Mouse (Mus musculus): Measurements from ENCODE around the gene Lrrc3b. TPM values are rescaled to one million over a fixed set of nuclear protein-coding genes. Genes with fewer than 3 reads are reported as not detected.

Gene Lrrc3b
- polyA plus RNA-seq, 1 experiment from 2014 or later: 3.7 TPM

DNA sequence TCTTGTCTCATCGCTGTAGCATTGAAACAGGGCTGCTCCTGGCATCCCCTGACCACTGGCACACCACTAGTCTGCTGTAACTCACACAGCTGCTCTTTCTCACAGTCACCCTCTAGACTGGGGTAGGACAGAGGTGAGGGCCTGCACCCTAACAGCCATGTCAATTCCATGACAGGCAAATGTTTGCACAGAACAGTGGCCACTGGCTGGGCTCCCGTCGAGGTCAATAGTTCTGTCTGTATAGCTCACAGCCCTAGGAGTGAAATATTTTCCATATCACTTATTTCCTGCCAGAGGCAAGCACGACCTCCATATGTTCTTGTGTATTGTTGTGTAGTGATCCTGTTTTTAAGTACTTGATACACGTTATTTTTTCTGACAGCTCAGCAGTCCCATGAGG, 54.3 kb downstream of the Lrrc3b start:
- Histone ChIP-seq H3K9ac (no peak overlapping the region), H3K9me3 (replicated peaks) (no peaks in the 10 kb centered on the region), H3K27ac (replicated peaks) (no peak overlapping the region), H3K4me1 (no peaks in the 10 kb centered on the region), H3K4me2 (replicated peaks) (no peak overlapping the region), H3K27me3 (no peaks in the 10 kb centered on the region), H3K36me3 (no peaks in the 10 kb centered on the region), H3K4me3 (replicated peaks) (no peak overlapping the region)
- no peak for ATAC-seq (ENCODE audit: insufficient number of reproducible peaks, low FRiP score, low TSS enrichment, low read depth)
- WGBS: 66% methylated on average over 5 of the region's 5 CpGs

DNA sequence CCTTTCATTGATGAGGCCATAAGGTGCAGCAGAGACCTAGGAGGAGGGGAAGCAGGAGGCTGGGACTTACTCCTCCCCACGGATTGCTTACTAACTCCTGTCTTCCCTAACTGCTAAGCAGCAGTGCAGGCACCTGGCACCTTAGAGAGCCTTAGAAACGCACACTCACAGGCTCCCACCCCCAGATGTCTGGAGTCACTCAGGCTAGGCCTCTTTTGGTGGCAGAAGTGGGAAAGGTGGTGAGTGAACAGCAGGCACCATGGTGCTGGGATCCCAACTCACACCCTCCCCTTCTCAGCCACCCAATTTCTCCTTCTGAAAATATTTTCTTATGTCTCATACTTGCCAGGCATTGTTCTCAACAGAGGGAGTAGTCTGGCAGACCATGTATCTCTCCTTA, 55.7 kb downstream of the Lrrc3b start:
- no peaks in the 10 kb centered on the region for H3K4me1 ChIP-seq

DNA sequence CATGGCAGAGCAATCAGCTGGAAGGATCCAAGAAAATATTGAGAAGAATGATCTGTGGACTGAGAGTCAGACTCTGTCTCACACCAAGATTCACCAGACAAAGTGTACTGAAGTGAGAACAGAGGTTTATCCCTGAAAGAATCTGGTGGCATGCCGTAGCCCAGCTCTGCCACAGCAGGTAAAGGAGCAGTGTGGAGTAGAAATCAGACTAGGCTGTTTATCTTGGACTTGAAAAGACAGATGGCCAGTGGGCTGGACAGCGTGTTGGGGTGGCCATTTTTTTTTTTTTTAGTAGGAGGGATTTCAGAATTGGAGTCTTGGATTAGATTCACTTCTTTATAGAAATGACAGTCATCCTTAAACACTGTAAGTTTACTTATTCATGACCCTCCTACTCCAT, 61.4 kb downstream of the Lrrc3b start:
- H3K9ac ChIP-seq: no peak overlapping the region
- no peaks in the 10 kb centered on the region for H3K27me3 ChIP-seq
- H3K4me1 ChIP-seq: no peaks in the 10 kb centered on the region
- no peaks in the 10 kb centered on the region for H3K36me3 ChIP-seq
- 79% methylated on average over 2 of the region's 2 CpGs for WGBS
- no peak overlapping the region for H3K27ac ChIP-seq (replicated peaks)
- H3K4me3 ChIP-seq (replicated peaks): no peak overlapping the region
- H3K4me2 ChIP-seq (replicated peaks): no peak overlapping the region
- ATAC-seq (ENCODE audit: insufficient number of reproducible peaks, low FRiP score, low TSS enrichment, low read depth): no peak
- H3K9me3 ChIP-seq (replicated peaks): no peaks in the 10 kb centered on the region

More for the DNA sequence above, 55.7 kb downstream of the Lrrc3b start:
- no peaks in the 10 kb centered on the region for H3K36me3 ChIP-seq
- H3K9ac ChIP-seq: no peak overlapping the region
- no peaks in the 10 kb centered on the region for H3K27me3 ChIP-seq
- H3K4me3 ChIP-seq (replicated peaks): no peak overlapping the region
- no peak overlapping the region for H3K4me2 ChIP-seq (replicated peaks)
- WGBS: 55% methylated on average over 2 of the region's 2 CpGs
- no peaks in the 10 kb centered on the region for H3K9me3 ChIP-seq (replicated peaks)
- no peak overlapping the region for H3K27ac ChIP-seq (replicated peaks)
- no peak for ATAC-seq (ENCODE audit: insufficient number of reproducible peaks, low FRiP score, low TSS enrichment, low read depth)

DNA sequence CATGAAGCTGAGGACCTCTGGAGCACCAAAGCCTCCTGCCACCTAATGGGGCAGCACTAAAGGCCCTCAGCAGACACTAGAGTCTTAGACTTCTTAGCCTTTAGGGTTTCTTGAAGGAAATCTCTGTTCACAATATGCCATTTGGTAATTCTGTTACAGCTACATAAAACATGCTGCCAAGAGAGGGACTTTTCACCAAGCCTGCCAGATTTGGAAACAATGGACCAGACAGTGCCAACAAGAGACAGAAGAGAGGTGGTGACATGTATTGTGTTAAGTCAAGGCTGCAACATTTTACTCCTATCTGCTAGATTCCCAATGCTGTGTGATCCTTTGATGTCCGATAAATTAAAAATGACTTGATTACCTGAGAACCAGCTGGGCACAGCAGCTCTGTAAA, 62.0 kb downstream of the Lrrc3b start:
- Histone ChIP-seq H3K27me3 (no peaks in the 10 kb centered on the region), H3K4me3 (replicated peaks) (no peak overlapping the region), H3K4me1 (no peaks in the 10 kb centered on the region), H3K27ac (replicated peaks) (no peak overlapping the region), H3K9me3 (replicated peaks) (no peaks in the 10 kb centered on the region), H3K9ac (no peak overlapping the region), H3K36me3 (no peaks in the 10 kb centered on the region), H3K4me2 (replicated peaks) (no peak overlapping the region)
- no peak for ATAC-seq (ENCODE audit: insufficient number of reproducible peaks, low FRiP score, low TSS enrichment, low read depth)
- 94% methylated on average over 1 of the region's 1 CpGs for WGBS

DNA sequence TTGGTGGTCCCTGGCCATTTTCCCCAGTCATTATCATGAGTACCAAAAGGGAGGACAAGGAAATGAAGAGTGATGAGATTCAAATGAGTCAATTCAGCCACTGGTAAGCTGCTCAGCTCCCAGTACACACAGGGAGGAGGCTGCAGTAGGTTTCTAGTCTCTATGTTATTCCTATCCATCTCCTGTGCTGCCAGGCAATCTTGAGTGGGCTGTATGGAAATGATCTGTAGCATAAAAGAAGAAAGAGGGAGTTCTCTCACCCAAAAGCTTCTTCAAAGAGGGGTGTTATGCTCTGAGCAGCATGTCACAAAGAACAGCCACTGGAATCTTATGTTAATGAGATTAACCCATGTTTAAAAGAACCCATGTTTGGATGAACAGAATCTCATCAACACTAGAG, 64.5 kb downstream of the Lrrc3b start:
- Histone ChIP-seq H3K4me3 (replicated peaks) (no peak overlapping the region), H3K27ac (replicated peaks) (no peak overlapping the region), H3K9ac (no peak overlapping the region), H3K9me3 (replicated peaks) (no peaks in the 10 kb centered on the region), H3K4me2 (replicated peaks) (no peak overlapping the region), H3K27me3 (no peaks in the 10 kb centered on the region), H3K36me3 (no peaks in the 10 kb centered on the region), H3K4me1 (no peaks in the 10 kb centered on the region)
- no peak for ATAC-seq (ENCODE audit: insufficient number of reproducible peaks, low FRiP score, low TSS enrichment, low read depth)

DNA sequence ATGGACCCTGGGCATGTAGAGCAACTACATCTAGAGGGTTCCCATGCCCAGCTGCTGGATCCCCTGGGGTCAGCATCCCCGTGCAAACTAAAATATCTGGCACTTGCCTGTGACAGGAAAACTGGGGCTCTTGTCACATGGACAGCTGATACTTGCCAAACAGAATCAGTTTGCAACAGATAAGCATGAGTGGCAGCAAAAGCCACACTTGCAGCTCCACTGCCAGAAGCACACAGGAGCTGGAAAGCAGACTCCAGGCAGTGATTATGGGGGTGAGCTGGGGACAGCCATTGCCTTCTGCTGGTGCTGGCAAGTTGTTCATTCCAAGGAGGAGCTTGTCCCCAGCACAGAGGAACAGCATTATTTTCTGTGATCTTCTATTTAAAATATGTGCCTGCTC, 65.8 kb downstream of the Lrrc3b start:
- no peak overlapping the region for H3K4me3 ChIP-seq (replicated peaks)
- H3K4me1 ChIP-seq: no peaks in the 10 kb centered on the region
- no peaks in the 10 kb centered on the region for H3K9me3 ChIP-seq (replicated peaks)
- WGBS: 69% methylated on average over 1 of the region's 1 CpGs
- no peak overlapping the region for H3K27ac ChIP-seq (replicated peaks)
- H3K36me3 ChIP-seq: no peaks in the 10 kb centered on the region
- H3K27me3 ChIP-seq: no peaks in the 10 kb centered on the region
- ATAC-seq (ENCODE audit: insufficient number of reproducible peaks, low FRiP score, low TSS enrichment, low read depth): no peak
- no peak overlapping the region for H3K4me2 ChIP-seq (replicated peaks)
- no peak overlapping the region for H3K9ac ChIP-seq

DNA sequence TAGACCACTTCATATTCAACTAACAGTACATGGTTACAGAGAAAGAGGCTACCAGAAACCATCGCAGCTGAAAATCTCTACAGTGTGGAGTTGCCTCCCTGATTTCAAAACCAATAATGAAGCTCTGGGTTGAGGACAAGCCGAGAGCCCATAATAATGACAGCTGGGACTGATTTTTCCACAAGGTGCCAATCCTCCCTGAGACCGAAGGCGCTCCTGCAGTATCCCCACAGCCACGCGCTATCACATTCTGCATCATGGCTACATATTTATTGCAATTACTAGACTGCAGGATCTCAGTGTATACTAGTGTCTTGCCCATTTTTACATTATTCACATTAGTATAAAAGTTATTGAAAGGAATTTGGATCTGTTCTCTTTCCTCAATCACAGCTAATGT, 73.7 kb downstream of the Lrrc3b start:
- Histone ChIP-seq H3K27ac (replicated peaks) (no peak overlapping the region), H3K4me2 (replicated peaks) (no peak overlapping the region), H3K36me3 (no peaks in the 10 kb centered on the region), H3K9me3 (replicated peaks) (no peaks in the 10 kb centered on the region), H3K9ac (no peak overlapping the region), H3K27me3 (no peaks in the 10 kb centered on the region), H3K4me3 (replicated peaks) (no peak overlapping the region), H3K4me1 (no peaks in the 10 kb centered on the region)
- 84% methylated on average over 6 of the region's 6 CpGs for WGBS
- no peak for ATAC-seq (ENCODE audit: insufficient number of reproducible peaks, low FRiP score, low TSS enrichment, low read depth)

DNA sequence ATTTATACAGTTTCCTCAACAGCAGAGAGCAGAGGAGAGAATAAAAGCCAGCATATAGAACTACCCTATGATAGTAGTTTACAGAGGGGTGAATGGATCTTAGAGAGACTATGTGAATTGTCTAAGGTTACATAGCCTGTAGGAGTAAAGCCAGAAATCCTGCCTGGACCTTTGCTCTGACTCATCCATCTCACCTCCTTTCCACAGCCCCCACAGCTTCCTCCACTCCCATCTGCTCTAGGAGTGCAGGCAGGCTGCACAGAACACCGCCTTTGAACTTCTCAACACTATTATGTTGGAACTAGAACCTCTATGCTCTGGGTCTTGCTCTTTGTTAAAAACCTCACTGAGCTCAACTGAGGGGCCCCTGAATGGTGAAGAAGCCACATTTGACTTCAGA, 78.9 kb downstream of the Lrrc3b start:
- Histone ChIP-seq H3K4me3 (replicated peaks) (no peak overlapping the region), H3K27me3 (no peaks in the 10 kb centered on the region), H3K9me3 (replicated peaks) (no peaks in the 10 kb centered on the region), H3K4me2 (replicated peaks) (no peak overlapping the region), H3K4me1 (no peaks in the 10 kb centered on the region), H3K36me3 (no peaks in the 10 kb centered on the region), H3K9ac (no peak overlapping the region), H3K27ac (replicated peaks) (no peak overlapping the region)
- WGBS: 92% methylated on average over 1 of the region's 1 CpGs
- no peak for ATAC-seq (ENCODE audit: insufficient number of reproducible peaks, low FRiP score, low TSS enrichment, low read depth)

DNA sequence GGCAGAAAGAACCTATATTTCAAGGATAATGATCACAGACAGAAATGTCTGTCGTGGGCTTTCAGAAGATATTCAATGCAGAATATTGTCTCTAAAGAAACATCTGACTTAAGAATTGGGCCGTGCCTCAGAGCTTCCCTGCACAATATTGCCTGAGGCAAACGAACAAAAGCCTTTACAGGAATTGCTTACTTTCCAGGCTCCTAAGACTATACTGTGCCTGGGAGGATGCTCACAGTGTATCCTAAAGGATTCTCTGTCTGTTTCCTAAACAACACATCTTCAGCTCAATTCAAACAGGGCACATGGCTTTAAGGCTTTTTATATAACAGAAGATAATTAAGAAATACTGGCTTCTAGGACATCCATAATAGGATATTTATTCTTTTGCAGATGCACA, 79.7 kb downstream of the Lrrc3b start:
- no peak overlapping the region for H3K27ac ChIP-seq (replicated peaks)
- H3K9ac ChIP-seq: no peak overlapping the region
- no peak overlapping the region for H3K4me2 ChIP-seq (replicated peaks)
- WGBS: 45% methylated on average over 3 of the region's 3 CpGs
- no peak for ATAC-seq (ENCODE audit: insufficient number of reproducible peaks, low FRiP score, low TSS enrichment, low read depth)
- H3K9me3 ChIP-seq (replicated peaks): no peaks in the 10 kb centered on the region
- no peak overlapping the region for H3K4me3 ChIP-seq (replicated peaks)
- H3K27me3 ChIP-seq: no peaks in the 10 kb centered on the region
- no peaks in the 10 kb centered on the region for H3K36me3 ChIP-seq
- no peaks in the 10 kb centered on the region for H3K4me1 ChIP-seq

DNA sequence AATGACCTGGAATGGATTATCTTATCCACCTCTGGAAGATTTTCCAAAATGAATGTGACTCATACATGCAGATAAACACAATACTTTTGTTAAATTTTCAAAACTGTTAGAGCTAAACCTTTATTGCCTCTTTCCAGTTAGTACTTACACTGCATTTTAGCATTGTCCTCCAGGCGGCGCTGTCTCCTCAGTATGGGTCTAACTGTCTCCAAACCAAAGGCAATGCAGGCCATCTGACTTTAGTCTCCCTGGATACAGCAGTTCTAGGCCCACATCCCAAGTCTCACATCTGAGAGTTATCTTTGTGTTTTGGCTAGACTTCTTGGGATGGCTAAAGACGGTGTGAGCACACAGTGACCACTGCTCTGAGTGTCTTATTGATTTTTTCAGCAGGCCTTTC, 83.3 kb downstream of the Lrrc3b start:
- H3K4me2 ChIP-seq (replicated peaks): no peak overlapping the region
- H3K9me3 ChIP-seq (replicated peaks): no peaks in the 10 kb centered on the region
- no peaks in the 10 kb centered on the region for H3K36me3 ChIP-seq
- no peak for ATAC-seq (ENCODE audit: insufficient number of reproducible peaks, low FRiP score, low TSS enrichment, low read depth)
- no peak overlapping the region for H3K4me3 ChIP-seq (replicated peaks)
- WGBS: 24% methylated on average over 3 of the region's 3 CpGs
- no peaks in the 10 kb centered on the region for H3K27me3 ChIP-seq
- H3K27ac ChIP-seq (replicated peaks): no peak overlapping the region
- H3K4me1 ChIP-seq: no peaks in the 10 kb centered on the region
- no peak overlapping the region for H3K9ac ChIP-seq

DNA sequence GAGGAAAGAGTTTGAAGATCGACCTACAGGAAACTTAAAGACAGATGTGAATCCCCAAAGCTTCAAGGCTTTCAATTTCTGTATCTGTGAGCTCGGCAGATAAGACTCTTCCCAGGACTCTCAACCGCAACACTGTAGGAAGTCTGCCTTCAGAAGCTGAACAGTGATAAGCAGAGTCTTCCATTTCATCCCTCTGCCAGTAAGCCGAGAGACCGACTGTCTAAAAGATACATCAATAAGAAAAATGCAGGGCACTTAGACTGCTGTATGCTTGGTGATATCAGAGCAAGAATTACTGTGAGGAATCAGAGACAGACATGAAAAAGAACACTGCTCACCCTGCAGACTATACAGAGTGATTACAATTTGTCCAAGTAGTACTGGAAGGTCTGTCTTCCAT, 84.5 kb downstream of the Lrrc3b start:
- Histone ChIP-seq H3K4me3 (replicated peaks) (no peak overlapping the region), H3K4me2 (replicated peaks) (no peak overlapping the region), H3K4me1 (no peaks in the 10 kb centered on the region), H3K9me3 (replicated peaks) (no peaks in the 10 kb centered on the region), H3K27me3 (no peaks in the 10 kb centered on the region), H3K27ac (replicated peaks) (no peak overlapping the region), H3K9ac (no peak overlapping the region), H3K36me3 (no peaks in the 10 kb centered on the region)
- WGBS: 62% methylated on average over 5 of the region's 5 CpGs
- ATAC-seq (ENCODE audit: insufficient number of reproducible peaks, low FRiP score, low TSS enrichment, low read depth): no peak

DNA sequence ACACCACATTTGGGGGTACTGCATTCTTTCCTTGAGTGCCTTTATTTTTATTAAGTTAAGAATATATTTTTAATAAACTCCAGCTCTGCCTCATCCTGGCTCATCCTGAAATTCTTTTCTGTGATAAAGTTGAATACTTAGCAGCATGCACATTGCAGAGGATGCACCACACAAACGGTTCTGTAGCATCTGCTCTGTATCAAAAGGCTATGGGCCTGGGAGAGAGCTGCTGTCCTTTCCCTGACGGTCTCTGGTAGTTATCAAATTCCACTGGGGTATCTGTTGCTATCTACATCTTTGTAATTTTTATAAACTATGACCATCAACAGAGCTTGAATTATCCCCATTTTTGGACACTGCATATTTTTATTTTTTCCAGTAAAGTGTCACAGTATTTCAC, 105.7 kb downstream of the Lrrc3b start:
- Histone ChIP-seq H3K4me1 (no peaks in the 10 kb centered on the region), H3K36me3 (no peaks in the 10 kb centered on the region), H3K27ac (replicated peaks) (no peak overlapping the region), H3K27me3 (no peaks in the 10 kb centered on the region), H3K9ac (no peak overlapping the region), H3K4me2 (replicated peaks) (no peak overlapping the region), H3K4me3 (replicated peaks) (no peak overlapping the region), H3K9me3 (replicated peaks) (no peaks in the 10 kb centered on the region)
- WGBS: 46% methylated on average over 2 of the region's 2 CpGs
- no peak for ATAC-seq (ENCODE audit: insufficient number of reproducible peaks, low FRiP score, low TSS enrichment, low read depth)

DNA sequence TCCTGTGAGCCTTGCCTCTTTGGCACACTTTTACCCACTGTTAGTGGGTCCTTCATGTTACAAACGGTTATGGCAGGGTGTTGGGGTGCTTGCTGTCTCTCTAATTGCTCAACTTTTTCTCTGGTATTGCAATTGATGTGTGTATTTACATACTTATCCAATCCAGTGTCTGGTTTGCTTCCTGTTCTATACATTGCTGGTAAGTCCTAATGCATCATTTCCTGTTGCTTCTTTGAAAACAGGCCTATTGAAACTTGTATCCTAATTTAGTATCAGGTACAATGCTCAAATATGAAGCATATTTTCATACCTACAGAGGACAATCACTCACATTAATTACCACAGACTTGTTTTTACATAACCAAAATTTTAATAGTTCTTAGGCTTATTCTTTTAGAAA, 107.4 kb downstream of the Lrrc3b start:
- no peak overlapping the region for H3K4me3 ChIP-seq (replicated peaks)
- 40% methylated on average over 1 of the region's 1 CpGs for WGBS
- H3K9me3 ChIP-seq (replicated peaks): no peaks in the 10 kb centered on the region
- H3K4me1 ChIP-seq: no peaks in the 10 kb centered on the region
- no peak overlapping the region for H3K9ac ChIP-seq
- ATAC-seq (ENCODE audit: insufficient number of reproducible peaks, low FRiP score, low TSS enrichment, low read depth): no peak
- no peaks in the 10 kb centered on the region for H3K36me3 ChIP-seq
- no peak overlapping the region for H3K4me2 ChIP-seq (replicated peaks)
- H3K27ac ChIP-seq (replicated peaks): no peak overlapping the region
- H3K27me3 ChIP-seq: no peaks in the 10 kb centered on the region
